Mouse (Mus musculus) lung, embryonic 16.5 days (tissue): ENCODE measurements around the gene Trim14. TPM values are rescaled to one million over a fixed set of nuclear protein-coding genes. Genes with fewer than 3 reads are reported as not detected.

Experiments used
- ATAC-seq: fragments of 200-750 bp; cut with Nextera tagmentation; 2 replicates; pipeline ENCODE4 v1.8.0; 2017; ENCODE audit warnings: low read depth, mild to moderate bottlenecking, moderate library complexity
- H3K27ac ChIP-seq: fragments of 300-500 bp; sonication (generic); 2 replicates; pipeline ENCODE4 v1.5.1; 2014; ENCODE audit warnings: mild to moderate bottlenecking, control low read depth, low read length
- H3K27me3 ChIP-seq: fragments of 300-500 bp; sonication (generic); 2 replicates; pipeline ENCODE4 v1.6.1; 2014; ENCODE audit warnings: low read depth, low read length, mixed read lengths; ENCODE audit not compliant: control insufficient read depth, insufficient read depth
- H3K36me3 ChIP-seq: fragments of 300-500 bp; sonication (generic); 2 replicates; pipeline ENCODE4 v1.6.1; 2014; ENCODE audit warnings: low read length; ENCODE audit not compliant: control insufficient read depth, insufficient read depth
- H3K4me1 ChIP-seq: fragments of 300-500 bp; sonication (generic); replicated peaks from 2 replicates; pipeline ENCODE4 v1.6.1; 2014; ENCODE audit warnings: low read length, mixed read lengths; ENCODE audit not compliant: control insufficient read depth, insufficient read depth
- H3K4me2 ChIP-seq: fragments of 300-500 bp; sonication (generic); 2 replicates; pipeline ENCODE4 v1.6.1; 2014; ENCODE audit warnings: low read depth, low read length, control low read depth
- H3K4me3 ChIP-seq: fragments of 300-500 bp; sonication (generic); 2 replicates; pipeline ENCODE4 v1.5.1; 2014; ENCODE audit warnings: mild to moderate bottlenecking, low read length, control low read depth
- H3K9ac ChIP-seq: fragments of 300-500 bp; sonication (generic); 2 replicates; pipeline ENCODE4 v1.6.1; 2014; ENCODE audit warnings: low read length, control low read depth
- H3K9me3 ChIP-seq: fragments of 300-500 bp; sonication (generic); 2 replicates; pipeline ENCODE4 v1.6.1; 2016; ENCODE audit warnings: low read length; ENCODE audit not compliant: control insufficient read depth
- WGBS: fragments of 180-500 bp; shearing (Covaris S2); extraction: QIAGEN DNeasy Blood & Tissue Kit; methylation state at CpG from one replicate; pipeline ENCODE4 v1.1.7; 2014; 5-methylcytosine and 5-hydroxymethylcytosine counted together
- polyA plus RNA-seq: library from polyadenylated mRNA; unstranded; fragments of >200 nt; fragmentation: Nextera tagmentation; extraction: Ambion mirVana; gene quantifications from 2 replicates; pipeline ENCODE4 v1.2.1, GENCODE M21; 2015

The Trim14 gene
- polyA plus RNA-seq, 1 experiment from 2014 or later = 3.4 TPM

- Histone ChIP-seq H3K4me2 (no peak overlapping the region), H3K27ac (no peak overlapping the region), H3K27me3 (no peaks in the 10 kb centered on the region), H3K9ac (no peak overlapping the region), H3K4me3 (no peak overlapping the region), H3K36me3 (no peaks in the 10 kb centered on the region), H3K4me1 (no peaks in the 10 kb centered on the region), H3K9me3 (no peaks in the 10 kb centered on the region)
- WGBS = 81% methylated on average over 4 of the region's 4 CpGs
- ATAC-seq = no peak
Measured at GRCm38 (mm10) chr4:46564247-46564646, 28.3 kb upstream of the Trim14 start.

- Histone ChIP-seq H3K27me3 (no peaks in the 10 kb centered on the region), H3K9me3 (no peaks in the 10 kb centered on the region), H3K4me2 (no peak overlapping the region), H3K9ac (no peak overlapping the region), H3K27ac (no peak overlapping the region), H3K4me1 (no peaks in the 10 kb centered on the region), H3K4me3 (no peak overlapping the region), H3K36me3 (no peaks in the 10 kb centered on the region)
- WGBS = 57% methylated on average over 10 of the region's 10 CpGs
- peak; percentile 38; the same call in 1 of the 2 replicates for ATAC-seq
Measured at GRCm38 (mm10) chr4:46563847-46564246, 27.9 kb upstream of the Trim14 start.

GRCm38 (mm10) chr4:46562841-46563240 is 26.9 kb upstream of the Trim14 start:
- Histone ChIP-seq H3K4me1 (no peaks in the 10 kb centered on the region), H3K4me2 (no peak overlapping the region), H3K36me3 (no peaks in the 10 kb centered on the region), H3K27me3 (no peaks in the 10 kb centered on the region), H3K9me3 (no peaks in the 10 kb centered on the region), H3K9ac (no peak overlapping the region), H3K27ac (no peak overlapping the region), H3K4me3 (no peak overlapping the region)
- 94% methylated on average over 14 of the region's 14 CpGs for WGBS
- ATAC-seq = no peak

GRCm38 (mm10) chr4:46562037-46562436 is 26.1 kb upstream of the Trim14 start:
- H3K27ac ChIP-seq = no peak overlapping the region
- no peaks in the 10 kb centered on the region for H3K9me3 ChIP-seq
- 72% methylated on average over 5 of the region's 5 CpGs for WGBS
- no peak overlapping the region for H3K9ac ChIP-seq
- ATAC-seq = no peak
- H3K4me1 ChIP-seq = no peaks in the 10 kb centered on the region
- no peak overlapping the region for H3K4me2 ChIP-seq
- no peak overlapping the region for H3K4me3 ChIP-seq
- no peaks in the 10 kb centered on the region for H3K36me3 ChIP-seq
- no peaks in the 10 kb centered on the region for H3K27me3 ChIP-seq

- 72% methylated on average over 14 of the region's 14 CpGs for WGBS
- ATAC-seq = no peak
- H3K4me2 ChIP-seq = no peak overlapping the region
Measured at GRCm38 (mm10) chr4:46560069-46560705, 24.2 kb upstream of the Trim14 start.

GRCm38 (mm10) chr4:46558672-46559667 is 23.0 kb upstream of the Trim14 start:
- H3K4me1 ChIP-seq = no peaks in the 10 kb centered on the region; the same call in 1 of the 2 replicates
- H3K9me3 ChIP-seq = no peaks in the 10 kb centered on the region
- 56% methylated on average over 22 of the region's 22 CpGs for WGBS
- H3K36me3 ChIP-seq = no peaks in the 10 kb centered on the region
- H3K27ac ChIP-seq = no peak overlapping the region
- no peaks in the 10 kb centered on the region for H3K27me3 ChIP-seq
- H3K4me3 ChIP-seq = no peak overlapping the region
- H3K9ac ChIP-seq = no peak overlapping the region
- ATAC-seq = no peak
- no peak overlapping the region for H3K4me2 ChIP-seq

More at GRCm38 (mm10) chr4:46560069-46560705, 24.2 kb upstream of the Trim14 start:
- Histone ChIP-seq H3K4me3 (no peak overlapping the region), H3K27me3 (no peaks in the 10 kb centered on the region), H3K4me1 (no peaks in the 10 kb centered on the region), H3K9me3 (no peaks in the 10 kb centered on the region), H3K9ac (no peak overlapping the region), H3K36me3 (no peaks in the 10 kb centered on the region), H3K27ac (no peak overlapping the region)

- 69% methylated on average over 3 of the region's 3 CpGs for WGBS
- no peak overlapping the region for H3K27ac ChIP-seq
- H3K4me1 ChIP-seq = peaks cover 5% of the 10 kb centered on the region
- no peak overlapping the region for H3K4me2 ChIP-seq
- no peaks in the 10 kb centered on the region for H3K36me3 ChIP-seq
- no peak overlapping the region for H3K9ac ChIP-seq
- no peak overlapping the region for H3K4me3 ChIP-seq
- no peaks in the 10 kb centered on the region for H3K9me3 ChIP-seq
- H3K27me3 ChIP-seq = no peaks in the 10 kb centered on the region
- no peak for ATAC-seq
Measured at GRCm38 (mm10) chr4:46556933-46557332, 21.0 kb upstream of the Trim14 start.

- Histone ChIP-seq H3K4me3 (no peak overlapping the region), H3K27ac (no peak overlapping the region), H3K4me1 (peaks cover 5% of the 10 kb centered on the region), H3K9ac (no peak overlapping the region), H3K27me3 (no peaks in the 10 kb centered on the region), H3K36me3 (no peaks in the 10 kb centered on the region), H3K9me3 (no peaks in the 10 kb centered on the region; the same call in 1 of the 2 replicates), H3K4me2 (no peak overlapping the region)
- WGBS = 76% methylated on average over 9 of the region's 9 CpGs
- ATAC-seq = peak; percentile 26; the same call in 1 of the 2 replicates
Measured at GRCm38 (mm10) chr4:46555762-46556161, 19.8 kb upstream of the Trim14 start.
